Mouse (Mus musculus): ENCODE results near the gene Cdh23.

Cdh23 gene

GRCm38 (mm10) chr10:60639291-60639690 is 57.0 kb downstream of the Cdh23 start:
- CTCF ChIA-PET: no interaction called here

GRCm38 (mm10) chr10:60635568-60636295 is 60.6 kb downstream of the Cdh23 start:
- CTCF ChIA-PET: no interaction called here

- CTCF ChIA-PET: no interaction called here
Measured at GRCm38 (mm10) chr10:60634391-60634790, 61.9 kb downstream of the Cdh23 start.

GRCm38 (mm10) chr10:60626086-60626485 is 70.2 kb downstream of the Cdh23 start:
- CTCF ChIA-PET: no interaction called here

- CTCF ChIA-PET: no interaction called here
Measured at GRCm38 (mm10) chr10:60625511-60625910, 70.8 kb downstream of the Cdh23 start.

- CTCF ChIA-PET: no interaction called here
Measured at GRCm38 (mm10) chr10:60624945-60625344, 71.3 kb downstream of the Cdh23 start.

GRCm38 (mm10) chr10:60624217-60624708 is 72.0 kb downstream of the Cdh23 start:
- CTCF ChIA-PET: no interaction called here

- CTCF ChIA-PET: interaction anchor here (0.6 kb wide), 1 partner anchor 82 kb away, joined by 9 read pairs; no protein-coding TSS in a partner anchor
Measured at GRCm38 (mm10) chr10:60622836-60623235, 73.5 kb downstream of the Cdh23 start.

GRCm38 (mm10) chr10:60621470-60622170 is 74.7 kb downstream of the Cdh23 start:
- CTCF ChIA-PET: no interaction called here

- CTCF ChIA-PET: no interaction called here
Measured at GRCm38 (mm10) chr10:60615898-60616297, 80.4 kb downstream of the Cdh23 start.

GRCm38 (mm10) chr10:60612893-60613292 is 83.4 kb downstream of the Cdh23 start:
- CTCF ChIA-PET: no interaction called here

GRCm38 (mm10) chr10:60607166-60607565 is 89.1 kb downstream of the Cdh23 start:
- CTCF ChIA-PET: no interaction called here

GRCm38 (mm10) chr10:60606661-60607060 is 89.6 kb downstream of the Cdh23 start:
- CTCF ChIA-PET: no interaction called here

GRCm38 (mm10) chr10:60602235-60602634 is 94.1 kb downstream of the Cdh23 start:
- CTCF ChIA-PET: no interaction called here

GRCm38 (mm10) chr10:60595166-60595565 is 101.1 kb downstream of the Cdh23 start:
- CTCF ChIA-PET: no interaction called here

GRCm38 (mm10) chr10:60592881-60593575 is 103.3 kb downstream of the Cdh23 start:
- CTCF ChIA-PET: no interaction called here

- CTCF ChIA-PET: no interaction called here
Measured at GRCm38 (mm10) chr10:60591281-60591680, 105.0 kb downstream of the Cdh23 start.

- CTCF ChIA-PET: interaction anchor here (0.6 kb wide), 1 partner anchor 866 kb away, joined by 6 read pairs; no protein-coding TSS in a partner anchor
Measured at GRCm38 (mm10) chr10:60590241-60590640, 106.0 kb downstream of the Cdh23 start.

GRCm38 (mm10) chr10:60585691-60586090 is 110.6 kb downstream of the Cdh23 start:
- CTCF ChIA-PET: no interaction called here

- CTCF ChIA-PET: no interaction called here
Measured at GRCm38 (mm10) chr10:60582956-60583355, 113.3 kb downstream of the Cdh23 start.

GRCm38 (mm10) chr10:60580666-60581065 is 115.6 kb downstream of the Cdh23 start:
- CTCF ChIA-PET: no interaction called here

- CTCF ChIA-PET: no interaction called here
Measured at GRCm38 (mm10) chr10:60578738-60579538, 117.4 kb downstream of the Cdh23 start.

All from spleen, embryonic (tissue).